Mouse (Mus musculus): ENCODE results near the gene Psmb11. TPM values are rescaled to one million over a fixed set of nuclear protein-coding genes. Genes with fewer than 3 reads are reported as not detected.

Gene Psmb11
- polyA plus RNA-seq, 1 experiment from 2014 or later: 0.06 TPM

GRCm38 (mm10) chr14:54631240-54631599, 10.0 kb downstream of the Psmb11 start:
- no peak overlapping the region for H3K27ac ChIP-seq (replicated peaks)
- 91% methylated on average over 4 of the region's 4 CpGs for WGBS
- H3K36me3 ChIP-seq: peaks cover 68% of the 10 kb centered on the region

GRCm38 (mm10) chr14:54632252-54632651, 11.0 kb downstream of the Psmb11 start:
- Histone ChIP-seq H3K4me1 (no peaks in the 10 kb centered on the region), H3K9me3 (replicated peaks) (no peaks in the 10 kb centered on the region), H3K36me3 (peaks cover 78% of the 10 kb centered on the region), H3K27me3 (ENCODE audit: low read depth, poor library complexity, severe bottlenecking) (no peaks in the 10 kb centered on the region), H3K4me3 (no peak overlapping the region), H3K27ac (replicated peaks) (no peak overlapping the region)
- WGBS: 91% methylated on average over 37 of the region's 37 CpGs
- no peak for DNase-seq (ENCODE audit: low spot score)

More at GRCm38 (mm10) chr14:54631240-54631599, 10.0 kb downstream of the Psmb11 start:
- no peak for DNase-seq (ENCODE audit: low spot score)
- no peak overlapping the region for H3K4me3 ChIP-seq
- H3K4me1 ChIP-seq: no peaks in the 10 kb centered on the region
- no peaks in the 10 kb centered on the region for H3K9me3 ChIP-seq (replicated peaks)
- no peaks in the 10 kb centered on the region for H3K27me3 ChIP-seq (ENCODE audit: low read depth, poor library complexity, severe bottlenecking)

- Histone ChIP-seq H3K9me3 (replicated peaks) (no peaks in the 10 kb centered on the region), H3K36me3 (peaks cover 98% of the 10 kb centered on the region), H3K4me1 (peaks cover 9% of the 10 kb centered on the region), H3K27me3 (ENCODE audit: low read depth, poor library complexity, severe bottlenecking) (no peaks in the 10 kb centered on the region), H3K27ac (replicated peaks) (0 out of 2 replicates have a peak overlapping the region, but pooled peaks have one; percentile 1), H3K4me3 (no peak overlapping the region)
- DNase-seq (ENCODE audit: low spot score): no peak
- 79% methylated on average over 4 of the region's 4 CpGs for WGBS
These were observed 12.9 kb downstream of the Psmb11 start for GRCm38 (mm10) chr14:54634182-54634581.

DNA sequence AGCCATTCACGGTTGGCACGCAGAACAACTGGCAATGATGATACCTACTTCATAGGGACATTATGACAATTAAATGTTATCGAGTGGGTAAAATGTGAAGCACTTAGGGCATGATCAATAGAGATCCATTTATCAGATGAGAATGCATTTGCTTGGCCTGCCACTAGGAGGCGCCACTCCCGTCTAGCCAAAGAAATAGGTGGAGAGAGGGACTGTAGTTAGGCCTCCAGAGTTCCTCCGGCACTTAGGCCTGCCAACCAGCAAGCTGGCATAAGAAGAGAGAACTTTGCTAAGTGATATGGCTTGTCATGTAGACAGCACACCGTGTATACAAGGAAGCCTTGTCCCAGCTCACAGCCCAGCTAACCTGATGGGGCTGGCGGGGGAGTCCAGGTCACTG, 15.7 kb downstream of the Psmb11 start:
- Histone ChIP-seq H3K4me3 (no peak overlapping the region), H3K27me3 (ENCODE audit: low read depth, poor library complexity, severe bottlenecking) (no peaks in the 10 kb centered on the region), H3K4me1 (peaks cover 37% of the 10 kb centered on the region), H3K27ac (replicated peaks) (no peak overlapping the region), H3K9me3 (replicated peaks) (no peaks in the 10 kb centered on the region), H3K36me3 (peaks cover 75% of the 10 kb centered on the region)
- WGBS: 47% methylated on average over 8 of the region's 8 CpGs
- DNase-seq (ENCODE audit: low spot score): peak; percentile 67

- Histone ChIP-seq H3K4me1 (peaks cover 39% of the 10 kb centered on the region), H3K4me3 (no peak overlapping the region), H3K27me3 (ENCODE audit: low read depth, poor library complexity, severe bottlenecking) (no peaks in the 10 kb centered on the region), H3K27ac (replicated peaks) (no peak overlapping the region), H3K9me3 (replicated peaks) (no peaks in the 10 kb centered on the region), H3K36me3 (peaks cover 75% of the 10 kb centered on the region)
- DNase-seq (ENCODE audit: low spot score): no peak
- 88% methylated on average over 5 of the region's 5 CpGs for WGBS
These were observed 17.0 kb downstream of the Psmb11 start for GRCm38 (mm10) chr14:54638210-54638609.

- Histone ChIP-seq H3K27ac (replicated peaks) (peak overlapping the region; percentile 96), H3K36me3 (peaks cover 75% of the 10 kb centered on the region), H3K4me1 (peaks cover 39% of the 10 kb centered on the region), H3K4me3 (peak overlapping the region; percentile 87), H3K9me3 (replicated peaks) (no peaks in the 10 kb centered on the region), H3K27me3 (ENCODE audit: low read depth, poor library complexity, severe bottlenecking) (no peaks in the 10 kb centered on the region)
- 36% methylated on average over 4 of the region's 4 CpGs for WGBS
- DNase-seq (ENCODE audit: low spot score): no peak
These were observed 18.9 kb downstream of the Psmb11 start for GRCm38 (mm10) chr14:54640121-54640520.

- H3K36me3 ChIP-seq: peaks cover 75% of the 10 kb centered on the region
These were observed 19.7 kb downstream of the Psmb11 start, which contains the start of gene Gm17606 for GRCm38 (mm10) chr14:54640946-54641304. Gene Gm17606 (plus strand): TSS chr14:54640952.

DNA sequence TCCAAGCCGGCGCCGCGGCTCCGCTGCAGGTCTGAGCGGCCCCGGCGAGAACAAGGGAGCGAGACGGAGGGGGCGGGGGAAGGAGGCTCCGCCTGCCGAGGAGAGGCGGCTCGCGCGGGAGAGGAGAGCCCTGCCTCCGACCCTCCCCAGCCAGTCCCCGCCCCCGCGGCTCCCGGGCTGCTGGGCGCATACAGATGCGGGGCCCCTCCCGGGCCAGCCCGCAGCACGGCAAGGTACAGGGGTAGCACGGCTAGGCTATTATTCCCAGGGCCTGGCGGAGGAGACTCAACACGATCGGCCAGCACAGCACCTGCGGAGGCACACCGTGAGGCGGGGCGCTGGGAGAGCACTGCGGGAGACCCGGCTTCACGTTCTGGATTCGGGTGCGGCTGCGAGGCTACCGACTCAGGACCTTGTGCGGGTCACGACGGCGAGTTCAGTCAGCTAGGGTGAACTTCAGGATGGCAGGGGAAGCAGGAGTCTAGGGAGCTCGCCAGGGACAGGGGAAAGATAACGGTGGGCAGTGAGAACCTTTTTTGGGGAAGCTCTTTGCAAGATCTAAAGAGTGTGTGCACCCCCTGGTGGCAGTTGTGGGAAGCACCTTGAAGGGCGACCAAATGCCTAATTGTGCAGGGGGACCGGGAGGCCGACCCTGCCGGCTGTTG, 20.2 kb downstream of the Psmb11 start, which contains the start of gene Cdh24:
Cdh24 (minus strand) TSS at position 60 of the 665 bp plus-strand sequence.
- H3K9me3 ChIP-seq (replicated peaks): no peaks in the 10 kb centered on the region
- DNase-seq (ENCODE audit: low spot score): peak; percentile 92
- H3K27ac ChIP-seq (replicated peaks): peak within 1 kb of the TSS; percentile 96
- WGBS: under 1% methylated on average over 52 of the region's 52 CpGs
- peaks cover 75% of the 10 kb centered on the region for H3K36me3 ChIP-seq
- peaks cover 39% of the 10 kb centered on the region for H3K4me1 ChIP-seq
- peak within 1 kb of the TSS; percentile 87 for H3K4me3 ChIP-seq
- no peaks in the 10 kb centered on the region for H3K27me3 ChIP-seq (ENCODE audit: low read depth, poor library complexity, severe bottlenecking)

More at GRCm38 (mm10) chr14:54640946-54641304, 19.7 kb downstream of the Psmb11 start, which contains the start of gene Gm17606:
- Histone ChIP-seq H3K27ac (replicated peaks) (peak within 1 kb of the TSS; percentile 96), H3K27me3 (ENCODE audit: low read depth, poor library complexity, severe bottlenecking) (no peaks in the 10 kb centered on the region), H3K4me1 (peaks cover 39% of the 10 kb centered on the region), H3K9me3 (replicated peaks) (no peaks in the 10 kb centered on the region), H3K4me3 (peak within 1 kb of the TSS; percentile 87)
- under 1% methylated on average over 28 of the region's 28 CpGs for WGBS
- no peak for DNase-seq (ENCODE audit: low spot score)

DNA sequence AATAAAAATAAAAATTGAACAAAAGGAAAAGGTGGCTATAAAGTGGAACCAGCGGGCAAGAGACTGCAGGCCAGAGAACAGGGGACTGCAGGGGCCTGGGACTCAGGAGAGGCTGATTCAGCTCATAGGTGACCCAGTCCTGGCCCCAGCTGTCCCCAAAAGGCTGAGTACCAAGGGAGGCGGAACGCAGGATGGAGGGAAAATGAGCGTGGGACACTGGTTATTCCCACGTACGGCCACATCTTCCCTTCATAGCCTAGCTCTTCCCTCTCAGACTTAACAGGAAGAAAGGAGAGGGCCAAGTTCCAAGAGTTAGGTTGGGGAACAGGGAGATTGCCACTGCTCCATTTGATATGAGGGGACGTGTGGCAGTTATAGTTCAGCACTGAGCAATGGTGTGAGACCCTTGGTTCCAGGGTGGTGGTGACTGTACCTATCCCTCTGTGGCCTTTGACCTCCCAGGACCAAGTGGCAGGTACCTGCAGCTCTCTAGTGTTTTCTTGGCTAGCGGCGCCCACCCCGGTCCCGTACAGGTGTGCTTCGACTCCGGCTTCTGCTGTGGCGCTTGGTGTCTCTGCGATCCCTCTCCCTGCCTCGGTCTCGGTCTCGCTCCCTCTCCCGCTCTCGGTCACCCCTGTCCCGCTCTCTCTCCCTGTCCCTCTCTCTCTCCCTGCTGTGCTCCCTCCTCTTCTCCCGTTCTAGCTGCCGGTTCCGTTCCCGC, 21.2 kb downstream of the Psmb11 start:
- 86% methylated on average over 25 of the region's 25 CpGs for WGBS
- Histone ChIP-seq H3K4me1 (peaks cover 39% of the 10 kb centered on the region), H3K4me3 (peak overlapping the region; percentile 87; the same call in 1 of the 2 replicates), H3K9me3 (replicated peaks) (no peaks in the 10 kb centered on the region), H3K27me3 (ENCODE audit: low read depth, poor library complexity, severe bottlenecking) (no peaks in the 10 kb centered on the region), H3K27ac (replicated peaks) (no peak overlapping the region), H3K36me3 (peaks cover 75% of the 10 kb centered on the region)
- no peak for DNase-seq (ENCODE audit: low spot score)

GRCm38 (mm10) chr14:54643011-54643410, 21.8 kb downstream of the Psmb11 start:
- no peak for DNase-seq (ENCODE audit: low spot score)
- no peak overlapping the region for H3K27ac ChIP-seq (replicated peaks)
- no peaks in the 10 kb centered on the region for H3K27me3 ChIP-seq (ENCODE audit: low read depth, poor library complexity, severe bottlenecking)
- H3K4me1 ChIP-seq: peaks cover 39% of the 10 kb centered on the region
- peaks cover 75% of the 10 kb centered on the region for H3K36me3 ChIP-seq
- H3K4me3 ChIP-seq: no peak overlapping the region
- WGBS: 85% methylated on average over 2 of the region's 2 CpGs
- no peaks in the 10 kb centered on the region for H3K9me3 ChIP-seq (replicated peaks)

DNA sequence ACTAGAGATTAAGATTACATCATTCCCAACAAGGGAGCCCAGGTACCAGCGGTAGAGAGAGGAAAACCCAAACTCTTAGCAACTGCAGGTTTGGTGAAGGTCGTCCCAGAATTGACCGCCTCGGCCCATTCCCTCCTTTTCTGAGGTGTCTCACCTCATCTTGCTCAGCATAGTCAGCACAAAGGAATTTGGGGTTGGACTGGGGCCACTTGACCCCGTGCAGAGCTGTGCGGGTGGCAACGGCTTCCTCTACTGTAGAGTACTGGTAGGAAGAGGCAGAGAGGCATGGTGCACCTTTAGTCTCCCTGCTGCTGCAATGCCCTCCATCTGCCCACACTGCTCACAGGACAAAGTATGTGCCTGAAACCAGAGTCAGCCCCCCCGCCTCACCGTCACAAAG, 23.1 kb downstream of the Psmb11 start:
- DNase-seq (ENCODE audit: low spot score): no peak
- H3K36me3 ChIP-seq: peaks cover 75% of the 10 kb centered on the region
- no peak overlapping the region for H3K27ac ChIP-seq (replicated peaks)
- no peak overlapping the region for H3K4me3 ChIP-seq
- peaks cover 37% of the 10 kb centered on the region for H3K4me1 ChIP-seq
- no peaks in the 10 kb centered on the region for H3K27me3 ChIP-seq (ENCODE audit: low read depth, poor library complexity, severe bottlenecking)
- 96% methylated on average over 9 of the region's 9 CpGs for WGBS
- H3K9me3 ChIP-seq (replicated peaks): no peaks in the 10 kb centered on the region

GRCm38 (mm10) chr14:54646455-54646854, 25.2 kb downstream of the Psmb11 start:
- WGBS: 95% methylated on average over 17 of the region's 17 CpGs
- DNase-seq (ENCODE audit: low spot score): no peak
- Histone ChIP-seq H3K36me3 (peaks cover 94% of the 10 kb centered on the region), H3K9me3 (replicated peaks) (no peaks in the 10 kb centered on the region), H3K27ac (replicated peaks) (no peak overlapping the region), H3K4me1 (peaks cover 36% of the 10 kb centered on the region), H3K4me3 (no peak overlapping the region), H3K27me3 (ENCODE audit: low read depth, poor library complexity, severe bottlenecking) (no peaks in the 10 kb centered on the region)
